ENCODE assay signal across 27 mouse cellular contexts in the genomic region with DNA sequence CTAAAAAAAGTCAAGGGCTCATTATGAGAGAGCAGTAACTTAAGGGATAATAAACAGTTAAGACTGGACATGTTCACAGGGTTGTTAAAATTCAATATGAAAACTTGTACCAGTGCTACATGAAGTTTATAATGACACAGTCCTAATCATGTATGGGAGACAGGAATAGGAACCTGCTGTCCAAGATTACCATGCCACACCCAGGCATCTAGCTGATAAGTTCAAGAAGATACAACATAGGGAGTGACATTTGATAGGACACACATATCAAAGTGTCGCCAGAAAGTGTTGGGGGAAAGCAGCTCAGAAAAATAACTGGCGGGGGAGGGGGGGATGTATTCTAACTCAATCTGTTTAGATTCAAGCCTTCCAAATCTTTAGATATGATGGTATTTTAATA.
DNase-seq lines count a peak whose midpoint lies in the region; ATAC-seq and TF ChIP-seq lines count a peak whose summit lies in the region.
"Had no signal": no experiment of that assay in that cellular context is flagged by ENCODE, and none has a peak within 500 bp of the region (broad histone marks: within the 10 kb centered on the region; RNA-seq: fewer than 3 reads in every experiment).

No protein-coding gene starts in this region.

- no peak for TF ChIP-seq POLR2A in MEL (IDR thresholded peaks at IDR 0.05; ENCODE audit: control insufficient read depth in 1 of 2, insufficient read depth in 1 of 2, low read depth in 1 of 2, low read length in 2 of 2, poor library complexity in 1 of 2)

- WGBS in liver, embryonic 11.5 days: 61% methylated on average over 2 of the region's 2 CpGs
- WGBS in liver, postnatal 0 days (ENCODE audit: insufficient replicate concordance): 54% methylated on average over 2 of the region's 2 CpGs
- 34% methylated on average over 2 of the region's 2 CpGs for WGBS in liver, embryonic 13.5 days (ENCODE audit: insufficient replicate concordance)
- WGBS in liver, embryonic 15.5 days (ENCODE audit: insufficient replicate concordance): 38% methylated on average over 2 of the region's 2 CpGs

- ATAC-seq in liver, embryonic 11.5 days (replicated peaks; ENCODE audit: low FRiP score): peak; percentile 82
- no peak for ATAC-seq in liver, postnatal 0 days
- peak; percentile 76; the same call in 1 of the 2 replicates for ATAC-seq in liver, embryonic 13.5 days (ENCODE audit: low read depth)
- ATAC-seq in liver, embryonic 15.5 days (ENCODE audit: insufficient read depth): peak; percentile 60; the same call in 1 of the 2 replicates
- ATAC-seq in granulocyte monocyte progenitor cell, adult 5-6 weeks (replicated peaks; ENCODE audit: poor library complexity, severe bottlenecking): no peak
- ATAC-seq: activated CD4-positive, CD25-positive, alpha-beta regulatory T cell, adult 4 months; forebrain, embryonic 14.5 days; forebrain, embryonic 16.5 days; Patski had no signal

- no peak for TF ChIP-seq RAD21 in MEL (IDR thresholded peaks at IDR 0.05; ENCODE audit: low read depth, low read length)

- no peak overlapping the region for H3K9ac ChIP-seq in liver, embryonic 11.5 days (ENCODE audit: low read depth, low read length)
- no peak overlapping the region for H3K9ac ChIP-seq in liver, postnatal 0 days (replicated peaks)
- H3K9ac ChIP-seq in MEL (ENCODE audit: control insufficient read depth, low read depth, low read length, poor library complexity, severe bottlenecking): no peak overlapping the region
- no peak overlapping the region for H3K9ac ChIP-seq in liver, embryonic 13.5 days
- no peak overlapping the region for H3K9ac ChIP-seq in liver, embryonic 15.5 days
- H3K9ac ChIP-seq: embryonic facial prominence, embryonic 13.5 days; embryonic facial prominence, embryonic 15.5 days; forebrain, embryonic 12.5 days had no signal

- no peaks in the 10 kb centered on the region for H3K79me2 ChIP-seq in MEL (ENCODE audit: control insufficient read depth, insufficient read depth, low read length, poor library complexity)

- no peak for DNase-seq in liver, embryonic 11.5 days (ENCODE audit: low spot score)
- DNase-seq in liver, postnatal 0 days: no peak
- DNase-seq in MEL (ENCODE audit: low read depth, low spot score): peak; percentile 9
- DNase-seq in liver, embryonic 13.5 days: no peak
- no peak for DNase-seq in ovary, postnatal 14 days (ENCODE audit: low spot score)
- DNase-seq in right cerebral cortex, postnatal 10 days (ENCODE audit: low spot score in 2 of 2): no peak
- DNase-seq: adrenal gland, adult 2 months; adrenal gland, postnatal 10 days; adrenal gland, postnatal 25 days; cerebellum, adult 11 months; cerebellum, adult 18-20 months; cerebellum, adult 8-10 months; cerebellum, adult 9-11 months; cerebellum, postnatal 14 days; cerebellum, postnatal 36 days; embryo, embryonic 11 days had no signal

- no peaks in the 10 kb centered on the region for H3K27me3 ChIP-seq in liver, embryonic 11.5 days (replicated peaks; ENCODE audit: control insufficient read depth, insufficient read depth, low read length)
- H3K27me3 ChIP-seq in liver, postnatal 0 days (ENCODE audit: insufficient read depth, low read length): no peaks in the 10 kb centered on the region
- no peaks in the 10 kb centered on the region for H3K27me3 ChIP-seq in MEL (ENCODE audit: control insufficient read depth in 1 of 2, insufficient read depth in 2 of 2, low read length in 2 of 2)
- no peaks in the 10 kb centered on the region for H3K27me3 ChIP-seq in liver, embryonic 13.5 days
- no peaks in the 10 kb centered on the region for H3K27me3 ChIP-seq in liver, embryonic 15.5 days
- H3K27me3 ChIP-seq: embryonic facial prominence, embryonic 13.5 days; embryonic facial prominence, embryonic 15.5 days; forebrain, embryonic 12.5 days; Patski had no signal

- no peak overlapping the region for H3K4me2 ChIP-seq in liver, embryonic 11.5 days
- no peak overlapping the region for H3K4me2 ChIP-seq in liver, postnatal 0 days (ENCODE audit: low read depth, low read length)
- H3K4me2 ChIP-seq in liver, embryonic 13.5 days: no peak overlapping the region
- H3K4me2 ChIP-seq in liver, embryonic 15.5 days: no peak overlapping the region
- H3K4me2 ChIP-seq: embryonic facial prominence, embryonic 13.5 days; embryonic facial prominence, embryonic 15.5 days; forebrain, embryonic 12.5 days had no signal

- no peak overlapping the region for H3K27ac ChIP-seq in liver, embryonic 11.5 days (ENCODE audit: low read depth, low read length)
- no peak overlapping the region for H3K27ac ChIP-seq in liver, postnatal 0 days (ENCODE audit: low read depth)
- H3K27ac ChIP-seq in MEL (ENCODE audit: control insufficient read depth, low read depth, low read length): no peak overlapping the region
- H3K27ac ChIP-seq in liver, embryonic 13.5 days: no peak overlapping the region
- H3K27ac ChIP-seq in liver, embryonic 15.5 days (replicated peaks): no peak overlapping the region
- H3K27ac ChIP-seq: embryonic facial prominence, embryonic 13.5 days; embryonic facial prominence, embryonic 15.5 days; forebrain, embryonic 10.5 days; forebrain, embryonic 12.5 days had no signal

- H3K4me1 ChIP-seq in liver, embryonic 11.5 days (replicated peaks; ENCODE audit: control insufficient read depth, insufficient read depth, low read length): no peaks in the 10 kb centered on the region
- H3K4me1 ChIP-seq in liver, postnatal 0 days (ENCODE audit: insufficient read depth): no peaks in the 10 kb centered on the region
- no peaks in the 10 kb centered on the region for H3K4me1 ChIP-seq in MEL (ENCODE audit: control insufficient read depth in 1 of 2, insufficient read depth in 2 of 2, low read length in 2 of 2)
- H3K4me1 ChIP-seq in liver, embryonic 13.5 days (replicated peaks): no peaks in the 10 kb centered on the region
- H3K4me1 ChIP-seq in liver, embryonic 15.5 days (replicated peaks): no peaks in the 10 kb centered on the region
- H3K4me1 ChIP-seq: embryonic facial prominence, embryonic 13.5 days; embryonic facial prominence, embryonic 15.5 days; forebrain, embryonic 10.5 days; forebrain, embryonic 12.5 days had no signal

- no peak overlapping the region for H3K4me3 ChIP-seq in liver, embryonic 11.5 days (ENCODE audit: low read depth, low read length)
- H3K4me3 ChIP-seq in liver, postnatal 0 days (ENCODE audit: low read depth, low read length): no peak overlapping the region
- no peak overlapping the region for H3K4me3 ChIP-seq in MEL (ENCODE audit: control insufficient read depth in 1 of 2, insufficient read depth in 1 of 2, low read depth in 2 of 2, low read length in 2 of 2)
- no peak overlapping the region for H3K4me3 ChIP-seq in liver, embryonic 13.5 days (replicated peaks)
- H3K4me3 ChIP-seq in liver, embryonic 15.5 days (replicated peaks): no peak overlapping the region
- H3K4me3 ChIP-seq: embryonic facial prominence, embryonic 13.5 days; embryonic facial prominence, embryonic 15.5 days; erythroblast, embryonic 14.5 days; forebrain, embryonic 10.5 days; forebrain, embryonic 12.5 days had no signal

- no peak for TF ChIP-seq EP300 in liver, postnatal 0 days (IDR thresholded peaks at IDR 0.05; ENCODE audit: low read depth)
- peak; percentile 9 to 55; a peak in 2 of 4 replicates for TF ChIP-seq EP300 in MEL (IDR thresholded peaks at IDR 0.05; ENCODE audit: low read depth in 1 of 2, low read length in 2 of 2)

- no peaks in the 10 kb centered on the region for H3K36me3 ChIP-seq in liver, embryonic 11.5 days (ENCODE audit: control insufficient read depth, insufficient read depth, low read length)
- H3K36me3 ChIP-seq in liver, postnatal 0 days (replicated peaks; ENCODE audit: insufficient read depth, low read length): no peaks in the 10 kb centered on the region
- no peaks in the 10 kb centered on the region; a peak in 1 of 4 replicates for H3K36me3 ChIP-seq in MEL (ENCODE audit: control insufficient read depth in 1 of 2, insufficient read depth in 2 of 2, low read length in 2 of 2)
- H3K36me3 ChIP-seq in liver, embryonic 13.5 days: no peaks in the 10 kb centered on the region
- H3K36me3 ChIP-seq in liver, embryonic 15.5 days (replicated peaks): no peaks in the 10 kb centered on the region
- H3K36me3 ChIP-seq: embryonic facial prominence, embryonic 13.5 days; embryonic facial prominence, embryonic 15.5 days; forebrain, embryonic 10.5 days; forebrain, embryonic 12.5 days had no signal

- TF ChIP-seq CTCF in liver, postnatal 0 days (IDR thresholded peaks at IDR 0.05; ENCODE audit: low read depth): no peak
- no peak for TF ChIP-seq CTCF in MEL (IDR thresholded peaks at IDR 0.05 in 2 of 3, conservative IDR thresholded peaks at IDR 0.05 in 1 of 3; ENCODE audit: control insufficient read depth in 1 of 3, insufficient read depth in 1 of 3, low read depth in 2 of 3, low read length in 3 of 3, poor library complexity in 1 of 3, severe bottlenecking in 1 of 3)

- no peaks in the 10 kb centered on the region for H3K9me3 ChIP-seq in liver, embryonic 11.5 days (ENCODE audit: control insufficient read depth, low read length)
- no peaks in the 10 kb centered on the region for H3K9me3 ChIP-seq in liver, postnatal 0 days (ENCODE audit: low read length)
- H3K9me3 ChIP-seq in MEL (replicated peaks; ENCODE audit: insufficient read depth, low read length): no peaks in the 10 kb centered on the region
- H3K9me3 ChIP-seq in liver, embryonic 13.5 days (replicated peaks): no peaks in the 10 kb centered on the region
- H3K9me3 ChIP-seq in liver, embryonic 15.5 days (replicated peaks): no peaks in the 10 kb centered on the region
- H3K9me3 ChIP-seq: embryonic facial prominence, embryonic 13.5 days; embryonic facial prominence, embryonic 15.5 days; forebrain, embryonic 10.5 days; forebrain, embryonic 12.5 days had no signal

TF ChIP-seq in MEL, 35 proteins besides CTCF, POLR2A, EP300 and RAD21:
- TF ChIP-seq MXI1 (IDR thresholded peaks at IDR 0.05; ENCODE audit: low read depth, low read length) (no peak), TCF12 (IDR thresholded peaks at IDR 0.05; ENCODE audit: low read depth, low read length) (peak; percentile 45)

Comparison
In these comparisons a context has a peak if more than half of its experiments do, and no peak if none do; other contexts are left out.
1. ATAC-seq: peak in liver, embryonic 11.5 days (single experiment), liver, embryonic 13.5 days (single experiment) and liver, embryonic 15.5 days (single experiment); none in liver, postnatal 0 days (single experiment) and granulocyte monocyte progenitor cell, adult 5-6 weeks (single experiment).